Mouse (Mus musculus) brain, embryonic 14.5 days (tissue): ENCODE data around the gene Kcnma1.

Experiments
- CTCF ChIP-seq: fragments of 200-500 bp; IDR thresholded peaks from 2 replicates; pipeline ENCODE4 v1.5.1; 2012; ENCODE audit warnings: inconsistent platforms, mild to moderate bottlenecking, moderate library complexity, borderline replicate concordance; ENCODE audit not compliant: insufficient read depth, insufficient read length; ENCODE audit errors: extremely low read depth
- POLR2A ChIP-seq: fragments of 200-500 bp; IDR thresholded peaks from 2 replicates; pipeline ENCODE4 v1.6.1; 2012; ENCODE audit warnings: mild to moderate bottlenecking, inconsistent platforms, borderline replicate concordance; ENCODE audit not compliant: poor library complexity, insufficient read depth, insufficient read length, severe bottlenecking; ENCODE audit errors: extremely low read depth

- no peak for TF ChIP-seq POLR2A
- TF ChIP-seq CTCF = no peak
Measured at GRCm38 (mm10) chr14:24020718-24021117, 6.4 kb upstream of the Kcnma1 start.
